Mouse (Mus musculus) embryonic facial prominence, embryonic 10.5 days (tissue): ENCODE measurements at regions not wholly inside any gene's neighbourhood (a gene's known extent, or its start where the extent isn't known, plus 50 kb on each side); places are given as distances from the start of the nearest gene placed in this dataset.

Source experiments
- DNase-seq: peaks from one replicate; pipeline ENCODE4 v3.0.0-alpha.2; 2017; ENCODE audit warnings: low spot score
- H3K27ac ChIP-seq: fragments of 300-500 bp; sonication (generic); replicated peaks from 2 replicates; pipeline ENCODE4 v1.5.1; 2016; ENCODE audit warnings: mild to moderate bottlenecking
- H3K27me3 ChIP-seq: fragments of 300-500 bp; sonication (generic); replicated peaks from 2 replicates; pipeline ENCODE4 v1.6.1; 2016; ENCODE audit warnings: low read depth, mild to moderate bottlenecking; ENCODE audit not compliant: poor library complexity, severe bottlenecking
- H3K36me3 ChIP-seq: fragments of 300-500 bp; sonication (generic); replicated peaks from 2 replicates; pipeline ENCODE4 v1.6.1; 2016; ENCODE audit warnings: mild to moderate bottlenecking, moderate library complexity
- H3K4me1 ChIP-seq: fragments of 300-500 bp; sonication (generic); 2 replicates; pipeline ENCODE4 v1.6.1; 2016
- H3K4me3 ChIP-seq: fragments of 300-500 bp; sonication (generic); 2 replicates; pipeline ENCODE4 v1.5.1; 2016; ENCODE audit warnings: mild to moderate bottlenecking, moderate library complexity
- H3K9me3 ChIP-seq: fragments of 300-500 bp; sonication (generic); 2 replicates; pipeline ENCODE4 v1.6.1; 2016; ENCODE audit warnings: mild to moderate bottlenecking
- WGBS: fragments of 180-500 bp; shearing (Covaris S2); methylation state at CpG from one replicate; pipeline ENCODE4 v1.1.7; 2016; 5-methylcytosine and 5-hydroxymethylcytosine counted together

DNA sequence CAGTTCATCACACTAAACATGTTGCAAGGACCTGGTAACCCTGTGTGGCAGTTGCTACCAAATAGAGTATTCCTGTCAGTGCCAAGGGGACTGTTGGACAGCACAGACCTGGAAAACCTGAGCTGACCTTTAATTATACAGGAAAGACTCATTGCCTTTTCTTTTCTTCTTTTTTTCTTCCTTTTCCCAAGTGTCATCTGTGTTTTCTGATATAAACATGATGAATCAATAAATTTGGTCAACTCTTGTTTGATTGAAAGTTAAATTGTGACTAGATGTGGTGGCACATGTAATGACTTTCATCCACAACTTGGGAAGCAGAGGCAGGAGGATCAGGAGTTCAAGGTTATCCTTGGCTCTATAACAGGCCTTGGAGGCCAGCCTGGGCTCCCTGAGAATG, 190.1 kb upstream of the Sall1 start:
- H3K36me3 ChIP-seq: no peaks in the 10 kb centered on the region
- no peak overlapping the region for H3K4me3 ChIP-seq
- H3K27ac ChIP-seq: no peak overlapping the region
- no peaks in the 10 kb centered on the region for H3K27me3 ChIP-seq
- no peaks in the 10 kb centered on the region for H3K4me1 ChIP-seq
- H3K9me3 ChIP-seq: no peaks in the 10 kb centered on the region
- DNase-seq: no peak

DNA sequence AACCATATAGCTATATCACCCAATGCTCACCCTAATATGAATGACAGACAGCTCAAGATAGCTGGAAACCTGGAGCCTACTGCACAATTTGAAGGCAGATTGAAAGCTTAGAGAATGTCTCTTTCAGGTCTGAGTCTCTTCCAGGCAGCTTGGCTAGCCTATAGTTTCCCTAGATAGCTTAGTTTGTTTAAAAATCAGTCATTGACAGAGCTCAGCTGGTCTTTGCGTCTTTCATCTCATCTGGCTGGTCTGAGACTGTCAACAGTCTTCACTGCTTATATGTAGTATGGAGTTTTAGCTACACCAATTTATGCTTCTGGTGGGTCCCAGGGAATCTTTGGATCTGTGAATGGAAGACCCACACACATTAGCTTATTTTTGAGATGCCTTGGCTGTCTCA, 188.4 kb upstream of the Sall1 start:
- DNase-seq: no peak
- H3K4me1 ChIP-seq: no peaks in the 10 kb centered on the region
- no peaks in the 10 kb centered on the region for H3K36me3 ChIP-seq
- H3K27me3 ChIP-seq: no peaks in the 10 kb centered on the region
- H3K27ac ChIP-seq: no peak overlapping the region
- no peak overlapping the region for H3K4me3 ChIP-seq
- WGBS: 88% methylated on average over 1 of the region's 1 CpGs
- no peaks in the 10 kb centered on the region for H3K9me3 ChIP-seq

DNA sequence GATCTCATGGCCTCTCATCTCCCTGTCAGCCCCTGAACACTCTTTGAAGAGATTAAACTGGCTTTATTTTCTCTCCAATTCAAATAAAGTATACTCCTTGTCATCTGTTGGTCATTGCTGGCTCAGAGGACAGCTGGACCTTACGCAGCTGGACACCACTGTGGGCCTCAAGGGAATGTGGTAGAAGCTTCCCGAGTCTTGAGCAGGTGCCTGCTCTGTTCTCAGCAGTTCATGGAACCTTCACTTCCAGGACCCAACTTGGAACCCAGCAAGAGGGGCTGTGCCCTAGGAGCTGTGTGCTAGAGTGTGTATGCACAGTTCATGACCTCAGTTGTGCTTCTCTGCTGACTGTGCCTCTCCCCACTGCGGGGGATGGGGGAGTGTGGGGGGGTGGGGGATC, 185.2 kb upstream of the Sall1 start:
- H3K4me3 ChIP-seq: no peak overlapping the region
- H3K4me1 ChIP-seq: no peaks in the 10 kb centered on the region
- DNase-seq: no peak
- WGBS: 94% methylated on average over 3 of the region's 3 CpGs
- no peaks in the 10 kb centered on the region for H3K9me3 ChIP-seq
- no peak overlapping the region for H3K27ac ChIP-seq
- no peaks in the 10 kb centered on the region for H3K36me3 ChIP-seq
- no peaks in the 10 kb centered on the region for H3K27me3 ChIP-seq

DNA sequence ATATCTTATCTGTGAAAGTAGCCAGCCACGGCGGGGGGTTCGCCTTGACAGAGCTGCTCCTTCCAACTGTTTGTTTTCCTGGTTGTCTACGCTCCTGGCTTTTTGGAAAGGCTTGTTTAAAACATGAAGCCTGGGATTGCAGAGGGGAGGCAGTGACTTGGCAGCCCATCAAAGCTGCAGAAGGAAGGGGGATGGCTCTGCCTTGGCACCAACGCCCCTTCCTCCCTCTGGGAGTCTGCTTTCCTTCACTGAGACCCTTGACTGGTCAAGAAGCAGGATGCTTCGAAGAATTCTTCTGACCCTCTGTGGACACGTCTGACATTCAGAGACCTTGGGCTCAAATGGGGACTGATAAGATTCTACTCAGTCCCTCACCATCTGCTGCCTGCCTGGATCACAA, 176.9 kb upstream of the Sall1 start:
- no peak for DNase-seq
- no peaks in the 10 kb centered on the region for H3K27me3 ChIP-seq
- H3K36me3 ChIP-seq: no peaks in the 10 kb centered on the region
- H3K4me3 ChIP-seq: no peak overlapping the region
- 79% methylated on average over 7 of the region's 7 CpGs for WGBS
- no peak overlapping the region for H3K27ac ChIP-seq
- H3K9me3 ChIP-seq: no peaks in the 10 kb centered on the region
- H3K4me1 ChIP-seq: no peaks in the 10 kb centered on the region

DNA sequence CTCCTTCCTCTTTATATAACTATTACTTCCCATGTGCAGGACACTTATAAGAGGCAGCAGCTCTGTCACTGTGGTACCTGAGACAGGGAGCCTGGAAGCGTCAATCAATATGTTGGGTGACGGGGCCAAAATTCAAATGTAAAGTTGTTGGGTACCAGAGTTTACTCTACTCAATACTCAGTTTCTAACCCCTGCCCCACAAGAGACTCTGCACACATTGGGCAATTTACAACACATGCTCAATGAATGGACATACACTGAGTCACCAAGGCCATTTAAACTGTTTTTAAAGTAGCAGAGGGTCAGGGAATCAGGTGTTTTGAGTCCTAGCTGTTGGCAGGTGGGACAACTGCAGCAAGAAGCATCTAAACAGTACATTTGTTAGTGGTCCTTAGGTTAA, 176.4 kb upstream of the Sall1 start:
- Histone ChIP-seq H3K27me3 (no peaks in the 10 kb centered on the region), H3K4me3 (no peak overlapping the region), H3K9me3 (no peaks in the 10 kb centered on the region), H3K36me3 (no peaks in the 10 kb centered on the region), H3K4me1 (no peaks in the 10 kb centered on the region), H3K27ac (no peak overlapping the region)
- 97% methylated on average over 2 of the region's 2 CpGs for WGBS
- DNase-seq: no peak

DNA sequence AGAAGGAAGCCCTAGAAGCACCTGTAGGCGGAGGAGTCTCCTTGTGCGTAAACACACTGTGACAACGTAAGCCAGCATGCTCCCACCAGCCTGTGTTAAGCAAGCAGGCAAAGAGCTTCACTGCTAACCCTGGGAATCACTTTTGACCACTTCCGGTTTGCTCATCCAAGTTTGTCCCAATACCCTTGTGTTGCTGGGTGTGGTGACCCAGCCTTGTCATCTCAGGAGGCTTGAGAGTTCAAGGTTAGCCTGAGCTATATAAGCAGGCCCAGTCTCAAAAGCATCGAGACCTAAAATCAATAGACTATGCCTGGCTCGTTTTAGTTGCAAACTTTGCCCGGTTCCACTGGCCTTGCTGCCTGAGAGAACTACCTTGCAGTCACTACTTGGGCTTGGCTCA, 175.2 kb upstream of the Sall1 start:
- Histone ChIP-seq H3K9me3 (no peaks in the 10 kb centered on the region), H3K4me1 (no peaks in the 10 kb centered on the region), H3K4me3 (no peak overlapping the region), H3K36me3 (no peaks in the 10 kb centered on the region), H3K27ac (no peak overlapping the region), H3K27me3 (no peaks in the 10 kb centered on the region)
- WGBS: 87% methylated on average over 7 of the region's 7 CpGs
- DNase-seq: no peak

DNA sequence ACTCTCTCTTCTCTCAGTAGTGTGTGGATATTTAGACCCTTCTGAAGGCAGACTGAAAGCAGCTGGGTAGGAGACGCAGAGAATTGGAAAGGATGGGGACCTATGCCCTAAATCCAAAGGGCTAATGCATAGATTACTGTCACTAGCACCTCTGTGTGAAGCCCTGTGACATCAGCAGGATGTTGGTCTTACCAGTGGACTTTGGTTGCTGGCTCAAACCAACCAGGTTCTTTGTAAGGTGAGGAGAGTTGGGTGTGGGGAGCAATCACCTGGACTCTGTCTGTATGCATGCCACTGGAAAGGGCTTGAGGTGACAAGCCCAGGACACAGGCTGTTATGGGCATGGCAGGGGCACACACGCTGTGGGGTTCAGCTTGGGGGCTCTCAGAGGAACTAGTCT, 173.7 kb upstream of the Sall1 start:
- Histone ChIP-seq H3K27me3 (no peaks in the 10 kb centered on the region), H3K9me3 (no peaks in the 10 kb centered on the region), H3K4me1 (no peaks in the 10 kb centered on the region), H3K36me3 (no peaks in the 10 kb centered on the region), H3K4me3 (no peak overlapping the region), H3K27ac (no peak overlapping the region)
- no peak for DNase-seq
- 91% methylated on average over 2 of the region's 2 CpGs for WGBS

DNA sequence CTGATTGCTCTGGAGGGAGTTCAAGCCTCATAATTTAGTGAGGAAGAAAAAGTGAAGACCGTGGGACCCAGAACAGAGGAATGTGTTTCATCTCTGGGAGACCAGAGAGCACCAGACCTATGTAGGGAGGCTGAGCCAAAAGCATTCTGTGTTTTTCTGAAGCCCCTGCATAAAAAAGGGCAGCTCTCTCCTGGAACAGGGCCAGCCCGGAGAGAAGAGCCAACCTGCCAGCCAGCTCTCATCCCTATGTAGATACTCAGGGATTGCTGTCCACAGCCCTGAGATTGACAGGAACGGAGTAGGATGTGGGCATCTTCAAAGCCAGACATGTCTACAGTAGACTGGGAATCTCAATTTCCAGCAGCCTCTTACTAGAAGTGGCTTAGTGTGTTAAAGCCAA, 168.0 kb upstream of the Sall1 start:
- no peak overlapping the region for H3K27ac ChIP-seq
- no peaks in the 10 kb centered on the region for H3K36me3 ChIP-seq
- no peak overlapping the region for H3K4me3 ChIP-seq
- WGBS: 86% methylated on average over 3 of the region's 3 CpGs
- no peaks in the 10 kb centered on the region for H3K9me3 ChIP-seq
- DNase-seq: no peak
- H3K4me1 ChIP-seq: no peaks in the 10 kb centered on the region
- no peaks in the 10 kb centered on the region for H3K27me3 ChIP-seq

DNA sequence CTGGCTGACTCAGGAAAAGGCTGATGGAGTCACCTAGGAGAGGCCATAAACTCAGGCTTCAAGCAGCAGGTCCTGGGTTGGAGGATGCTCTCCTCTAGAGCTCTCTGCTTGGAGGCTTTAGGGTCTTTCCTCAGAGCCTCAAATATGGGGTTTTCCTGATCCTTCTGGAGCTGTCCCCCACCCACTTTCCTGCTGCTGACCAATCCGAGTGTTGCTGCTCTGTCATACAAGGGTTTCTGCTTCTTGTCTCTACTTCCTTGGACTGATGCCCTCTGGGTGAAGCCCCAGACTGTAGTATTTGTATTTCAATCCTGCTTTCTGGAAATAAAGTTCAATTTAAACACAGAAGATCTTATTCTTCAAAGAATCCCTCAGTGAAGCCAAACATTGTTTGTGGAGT, 166.7 kb upstream of the Sall1 start:
- Histone ChIP-seq H3K4me3 (no peak overlapping the region), H3K27me3 (no peaks in the 10 kb centered on the region), H3K9me3 (no peaks in the 10 kb centered on the region), H3K36me3 (no peaks in the 10 kb centered on the region), H3K27ac (no peak overlapping the region), H3K4me1 (no peaks in the 10 kb centered on the region)
- WGBS: 75% methylated on average over 1 of the region's 1 CpGs
- DNase-seq: no peak

DNA sequence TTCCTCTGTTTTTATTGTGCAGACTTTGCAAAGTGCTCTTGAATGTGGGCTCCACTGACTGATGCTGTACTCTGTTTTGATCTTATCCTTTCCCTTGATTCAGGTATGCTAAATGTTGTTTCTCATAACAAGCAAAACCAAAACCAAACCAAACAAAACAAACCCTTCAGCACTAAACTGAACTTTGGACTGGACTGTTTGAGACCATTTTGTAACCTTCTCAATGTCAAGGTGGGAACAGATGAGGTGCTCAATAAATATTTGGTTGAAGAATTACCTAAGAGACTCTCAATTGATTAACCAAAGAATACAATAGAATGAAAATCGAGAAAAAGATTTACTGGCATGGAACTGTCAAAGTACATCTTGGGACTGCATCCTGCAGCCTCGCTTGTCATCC, 163.9 kb upstream of the Sall1 start:
- Histone ChIP-seq H3K9me3 (no peaks in the 10 kb centered on the region), H3K4me1 (no peaks in the 10 kb centered on the region), H3K27ac (no peak overlapping the region), H3K27me3 (no peaks in the 10 kb centered on the region), H3K36me3 (no peaks in the 10 kb centered on the region), H3K4me3 (no peak overlapping the region)
- DNase-seq: no peak
- 86% methylated on average over 2 of the region's 2 CpGs for WGBS

DNA sequence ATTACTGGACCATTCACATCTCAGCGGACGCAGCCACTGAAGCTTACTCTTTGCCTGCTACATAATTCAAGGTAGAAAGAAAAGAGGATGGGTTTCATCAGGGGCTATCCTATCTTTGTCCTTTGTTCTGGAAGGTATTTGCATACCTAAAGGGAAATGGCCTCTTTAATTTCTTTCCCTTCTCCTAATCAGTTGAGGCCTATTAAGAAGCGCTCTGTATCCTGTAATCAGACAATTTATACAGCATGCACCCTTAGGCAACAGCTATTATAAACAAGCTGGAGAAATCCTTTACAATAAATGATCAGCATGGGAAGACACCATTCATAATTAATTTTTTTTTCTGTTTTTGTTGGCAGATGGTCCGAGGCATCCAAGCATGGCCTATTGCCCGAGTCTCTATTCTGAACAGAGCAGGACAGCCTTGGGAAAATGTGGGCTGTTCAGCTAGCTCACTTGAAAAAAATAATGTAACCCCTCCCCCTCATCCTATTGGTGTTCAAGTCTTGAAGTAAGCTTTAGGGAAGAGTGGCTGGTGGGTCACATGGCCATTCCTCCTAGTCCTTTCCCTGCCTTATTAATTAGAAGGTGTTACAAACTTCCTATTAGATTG, 158.6 kb upstream of the Sall1 start:
- no peak overlapping the region for H3K27ac ChIP-seq
- no peaks in the 10 kb centered on the region for H3K4me1 ChIP-seq
- no peaks in the 10 kb centered on the region for H3K9me3 ChIP-seq
- no peaks in the 10 kb centered on the region for H3K27me3 ChIP-seq
- H3K36me3 ChIP-seq: no peaks in the 10 kb centered on the region
- no peak for DNase-seq
- 91% methylated on average over 5 of the region's 5 CpGs for WGBS
- H3K4me3 ChIP-seq: no peak overlapping the region

DNA sequence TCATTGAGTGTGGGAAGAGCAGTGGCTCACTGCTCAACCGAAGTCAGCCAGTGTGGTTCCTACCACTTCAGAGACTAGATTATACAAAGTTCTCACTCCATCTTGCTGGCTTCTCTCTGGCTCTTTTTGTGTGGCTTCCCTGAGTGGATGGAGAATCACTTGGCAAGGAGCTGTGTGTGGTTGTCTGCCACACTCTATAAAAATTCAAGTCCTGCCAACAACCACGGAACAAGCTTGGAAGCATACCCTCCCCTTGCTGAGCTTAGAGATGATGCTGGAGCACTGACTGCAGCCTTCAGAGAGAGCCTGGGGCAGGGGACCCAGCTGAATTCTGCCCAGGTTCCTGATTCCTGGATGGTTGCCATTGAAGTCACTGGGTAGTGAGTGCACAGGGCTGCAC, 156.3 kb upstream of the Sall1 start:
- Histone ChIP-seq H3K4me1 (no peaks in the 10 kb centered on the region), H3K9me3 (no peaks in the 10 kb centered on the region), H3K27ac (no peak overlapping the region), H3K27me3 (no peaks in the 10 kb centered on the region), H3K4me3 (no peak overlapping the region), H3K36me3 (no peaks in the 10 kb centered on the region)
- WGBS: 85% methylated on average over 2 of the region's 2 CpGs
- DNase-seq: no peak

DNA sequence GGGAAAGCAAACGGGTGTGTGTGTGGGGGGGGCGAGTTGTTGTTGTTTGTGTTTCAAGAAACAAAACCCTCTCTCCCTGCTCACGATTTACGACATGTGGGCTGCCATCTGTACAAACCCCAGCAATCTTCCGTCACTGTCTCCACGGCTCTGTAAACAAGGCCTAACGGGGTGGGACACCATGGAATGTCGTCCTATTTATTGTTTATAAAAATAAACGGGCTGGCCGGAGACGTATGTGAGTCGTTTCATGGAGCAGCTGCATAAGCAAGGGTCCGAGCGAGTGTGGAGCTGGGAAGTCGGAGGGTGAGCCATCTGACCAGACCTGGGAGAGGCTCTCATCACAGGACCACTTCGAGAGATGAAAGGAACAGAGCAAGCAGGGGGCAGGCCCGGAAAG, 141.4 kb upstream of the Sall1 start:
- Histone ChIP-seq H3K27ac (no peak overlapping the region), H3K36me3 (no peaks in the 10 kb centered on the region), H3K4me3 (no peak overlapping the region), H3K4me1 (peaks cover 10% of the 10 kb centered on the region), H3K9me3 (no peaks in the 10 kb centered on the region), H3K27me3 (no peaks in the 10 kb centered on the region)
- peak; percentile 10 for DNase-seq
- 61% methylated on average over 17 of the region's 17 CpGs for WGBS

DNA sequence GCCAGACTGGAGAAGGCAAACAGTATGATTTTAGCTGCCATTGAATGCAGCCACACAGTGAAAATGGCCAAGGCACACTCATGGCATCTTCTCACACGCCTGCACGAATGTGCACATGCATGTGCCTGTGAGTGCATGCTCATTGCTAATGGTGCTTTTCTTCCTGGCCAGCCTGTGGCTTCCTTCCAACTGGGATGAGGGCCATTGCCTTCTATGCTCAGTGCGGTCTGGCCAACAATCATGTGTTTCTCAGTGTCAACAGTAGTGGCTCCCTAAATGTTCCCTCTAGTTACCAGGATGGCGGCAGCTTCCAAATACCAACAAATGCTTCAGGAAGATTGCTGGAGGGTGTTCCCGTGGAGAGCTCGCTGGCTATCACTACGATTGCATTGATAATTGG, 131.7 kb upstream of the Sall1 start:
- DNase-seq: no peak
- 90% methylated on average over 7 of the region's 7 CpGs for WGBS
- Histone ChIP-seq H3K36me3 (no peaks in the 10 kb centered on the region), H3K27ac (no peak overlapping the region), H3K27me3 (no peaks in the 10 kb centered on the region), H3K9me3 (no peaks in the 10 kb centered on the region), H3K4me3 (no peak overlapping the region), H3K4me1 (no peaks in the 10 kb centered on the region)
